Mouse (Mus musculus): ENCODE data around the gene Gm3526.
"Not testable (repeated sequence)": the region's sequence is repeated elsewhere in the genome, so short reads cannot be mapped to it uniquely, and the experiment has no call there.

The Gm3526 gene

GRCm38 (mm10) chr14:5260480-5260879 is at the start of gene Gm3526:
TSS of gene Gm3526 (minus strand) at chr14:5260580.
- not testable (repeated sequence) for DNase-seq

Measured in lung, postnatal 10 days (tissue).